Mouse (Mus musculus) midbrain, embryonic 11.5 days (tissue): ENCODE results near the gene Sbf1. TPM values are rescaled to one million over a fixed set of nuclear protein-coding genes. Genes with fewer than 3 reads are reported as not detected.

Experiments
- ATAC-seq: fragments of 200-750 bp; cut with Nextera tagmentation; 2 replicates; pipeline ENCODE4 v1.8.0; 2017; ENCODE audit warnings: moderate TSS enrichment, moderate library complexity; ENCODE audit not compliant: low FRiP score
- DNase-seq: peaks from one replicate; pipeline ENCODE4 v3.0.0; 2015; ENCODE audit warnings: low spot score; ENCODE audit errors: missing footprints
- H3K27ac ChIP-seq: fragments of 300-500 bp; sonication (generic); 2 replicates; pipeline ENCODE4 v1.5.1; 2014; ENCODE audit warnings: low read depth, low read length
- H3K27me3 ChIP-seq: fragments of 300-500 bp; sonication (generic); 2 replicates; pipeline ENCODE4 v1.6.1; 2014; ENCODE audit warnings: mild to moderate bottlenecking, low read length, moderate library complexity, mixed read lengths; ENCODE audit not compliant: control insufficient read depth, insufficient read depth
- H3K36me3 ChIP-seq: fragments of 300-500 bp; sonication (generic); 2 replicates; pipeline ENCODE4 v1.6.1; 2014; ENCODE audit warnings: mild to moderate bottlenecking, low read length, moderate library complexity, mixed read lengths; ENCODE audit not compliant: control insufficient read depth, insufficient read depth
- H3K4me1 ChIP-seq: fragments of 300-500 bp; sonication (generic); 2 replicates; pipeline ENCODE4 v1.6.1; 2014; ENCODE audit warnings: low read length; ENCODE audit not compliant: control insufficient read depth, insufficient read depth
- H3K4me2 ChIP-seq: fragments of 300-500 bp; sonication (generic); 2 replicates; pipeline ENCODE4 v1.6.1; 2014; ENCODE audit warnings: mild to moderate bottlenecking, moderate library complexity
- H3K4me3 ChIP-seq: fragments of 300-500 bp; sonication (generic); 2 replicates; pipeline ENCODE4 v1.5.1; 2014; ENCODE audit warnings: low read depth, low read length
- H3K9ac ChIP-seq: fragments of 300-500 bp; sonication (generic); 2 replicates; pipeline ENCODE4 v1.6.1; 2014; ENCODE audit warnings: low read length
- H3K9me3 ChIP-seq: fragments of 300-500 bp; sonication (generic); 2 replicates; pipeline ENCODE4 v1.6.1; 2016; ENCODE audit warnings: low read length; ENCODE audit not compliant: control insufficient read depth
- WGBS: fragments of 180-500 bp; shearing (Covaris S2); extraction: QIAGEN DNeasy Blood & Tissue Kit; methylation state at CpG from one replicate; pipeline ENCODE4 v1.1.7; 2014; 5-methylcytosine and 5-hydroxymethylcytosine counted together
- polyA plus RNA-seq: library from polyadenylated mRNA; unstranded; fragments of >200 nt; fragmentation: Nextera tagmentation; extraction: Ambion mirVana; gene quantifications from 2 replicates; pipeline ENCODE4 v1.2.1, GENCODE M21; 2014

Gene Sbf1
- polyA plus RNA-seq, 1 experiment from 2014 or later: 53.3 TPM

- 83% methylated on average over 6 of the region's 6 CpGs for WGBS
Observed at GRCm38 (mm10) chr15:89282546-89282945, 32.6 kb downstream of the Sbf1 start.

DNA sequence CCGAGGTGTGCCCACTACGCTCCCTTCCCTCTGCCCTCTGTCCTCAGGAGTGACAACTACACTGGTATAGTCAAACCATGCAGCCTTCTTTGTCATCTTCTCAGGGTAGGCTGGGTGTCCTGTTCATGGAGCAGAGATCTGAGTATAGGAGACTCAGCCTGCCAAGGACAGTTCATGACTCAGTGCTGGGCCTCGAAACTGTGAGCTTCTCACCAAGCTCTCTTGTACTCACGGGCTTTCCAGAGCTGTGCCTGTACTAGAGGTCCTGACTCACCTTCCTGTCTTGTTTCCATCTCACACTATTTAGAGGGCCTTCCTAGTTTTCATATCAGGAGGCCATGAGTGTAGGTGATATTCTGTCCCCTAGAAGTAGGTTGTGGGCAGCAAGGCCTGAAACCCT lies 37.7 kb downstream of the Sbf1 start:
- no peak overlapping the region for H3K27ac ChIP-seq
- ATAC-seq (no peak), DNase-seq (no peak)
- 97% methylated on average over 4 of the region's 4 CpGs for WGBS
- no peaks in the 10 kb centered on the region for H3K9me3 ChIP-seq
- H3K4me2 ChIP-seq: no peak overlapping the region
- no peak overlapping the region for H3K4me3 ChIP-seq
- H3K4me1 ChIP-seq: no peaks in the 10 kb centered on the region
- H3K27me3 ChIP-seq: no peaks in the 10 kb centered on the region
- H3K9ac ChIP-seq: no peak overlapping the region
- H3K36me3 ChIP-seq: peaks cover 8% of the 10 kb centered on the region; the same call in 1 of the 2 replicates

More at GRCm38 (mm10) chr15:89282546-89282945, 32.6 kb downstream of the Sbf1 start:
- Histone ChIP-seq H3K9me3 (no peaks in the 10 kb centered on the region), H3K4me1 (no peaks in the 10 kb centered on the region), H3K36me3 (peaks cover 15% of the 10 kb centered on the region; the same call in 1 of the 2 replicates), H3K9ac (no peak overlapping the region), H3K27me3 (no peaks in the 10 kb centered on the region), H3K4me3 (no peak overlapping the region), H3K27ac (no peak overlapping the region), H3K4me2 (no peak overlapping the region)
- ATAC-seq (no peak), DNase-seq (no peak)

DNA sequence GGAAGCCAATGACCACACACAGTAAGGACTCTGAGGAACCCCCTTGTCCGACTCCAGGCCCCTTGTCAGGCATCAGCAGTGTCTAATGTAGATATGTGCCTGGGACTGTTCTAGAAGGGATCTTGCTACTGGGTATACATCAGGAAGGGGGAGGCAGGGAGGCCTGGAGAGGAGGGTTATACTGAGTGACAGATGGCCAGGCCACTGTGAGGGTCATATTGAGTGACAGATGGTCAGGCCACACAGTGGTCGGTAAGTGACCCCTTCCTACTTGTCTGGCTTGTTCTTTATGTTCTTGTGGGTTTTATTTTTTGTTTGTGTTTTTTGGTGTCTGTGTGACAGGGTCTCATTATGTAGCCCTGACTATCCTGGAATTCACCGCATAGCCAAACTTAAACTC lies 39.6 kb downstream of the Sbf1 start:
- H3K36me3 ChIP-seq: peaks cover 8% of the 10 kb centered on the region; the same call in 1 of the 2 replicates
- whole genome bisulfite sequencing: 81% methylated on average over 3 of the region's 3 CpGs

DNA sequence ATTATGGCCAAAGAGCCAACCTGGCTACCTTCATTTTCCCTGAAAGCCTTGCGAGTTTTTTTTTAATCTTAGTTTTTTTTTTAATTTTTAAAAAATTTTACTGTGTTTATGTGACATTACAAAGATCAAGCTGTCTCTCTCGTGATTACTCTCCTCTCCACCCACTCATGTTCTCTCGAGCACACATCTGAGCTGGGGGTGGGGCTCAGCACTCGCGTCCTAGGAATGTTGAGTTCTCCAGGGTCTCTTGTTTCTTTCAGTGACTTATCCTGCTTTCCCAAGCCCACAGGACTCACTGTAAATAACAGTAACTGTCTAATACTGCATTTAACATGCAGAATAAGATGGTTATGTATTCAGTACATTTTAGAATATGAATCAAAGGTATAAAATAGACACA lies 50.6 kb downstream of the Sbf1 start:
- DNase-seq (no peak), ATAC-seq (no peak)
- WGBS: 85% methylated on average over 5 of the region's 5 CpGs
- H3K36me3 ChIP-seq: no peaks in the 10 kb centered on the region; the same call in none of the 2 replicates
- H3K4me2 ChIP-seq: no peak overlapping the region
- H3K9ac ChIP-seq: no peak overlapping the region
- no peak overlapping the region for H3K27ac ChIP-seq
- H3K4me1 ChIP-seq: no peaks in the 10 kb centered on the region
- H3K4me3 ChIP-seq: no peak overlapping the region
- no peaks in the 10 kb centered on the region for H3K9me3 ChIP-seq
- no peaks in the 10 kb centered on the region for H3K27me3 ChIP-seq

More for the DNA sequence above, 39.6 kb downstream of the Sbf1 start:
- Histone ChIP-seq H3K4me2 (no peak overlapping the region), H3K9me3 (no peaks in the 10 kb centered on the region), H3K27ac (no peak overlapping the region), H3K4me1 (no peaks in the 10 kb centered on the region), H3K4me3 (no peak overlapping the region), H3K27me3 (no peaks in the 10 kb centered on the region), H3K9ac (no peak overlapping the region)
- DNase-seq: no peak
- ATAC-seq: peak; percentile 44; the same call in 1 of the 2 replicates

GRCm38 (mm10) chr15:89258997-89259396 lies 56.1 kb downstream of the Sbf1 start:
- peaks cover 20% of the 10 kb centered on the region for H3K4me1 ChIP-seq
- H3K27ac ChIP-seq: no peak overlapping the region
- H3K4me3 ChIP-seq: no peak overlapping the region
- H3K27me3 ChIP-seq: no peaks in the 10 kb centered on the region
- H3K9ac ChIP-seq: no peak overlapping the region
- H3K9me3 ChIP-seq: no peaks in the 10 kb centered on the region
- no peak for DNase-seq
- H3K4me2 ChIP-seq: no peak overlapping the region
- 91% methylated on average over 5 of the region's 5 CpGs for WGBS
- H3K36me3 ChIP-seq: peaks cover 5% of the 10 kb centered on the region; the same call in 1 of the 2 replicates
- no peak for ATAC-seq

DNA sequence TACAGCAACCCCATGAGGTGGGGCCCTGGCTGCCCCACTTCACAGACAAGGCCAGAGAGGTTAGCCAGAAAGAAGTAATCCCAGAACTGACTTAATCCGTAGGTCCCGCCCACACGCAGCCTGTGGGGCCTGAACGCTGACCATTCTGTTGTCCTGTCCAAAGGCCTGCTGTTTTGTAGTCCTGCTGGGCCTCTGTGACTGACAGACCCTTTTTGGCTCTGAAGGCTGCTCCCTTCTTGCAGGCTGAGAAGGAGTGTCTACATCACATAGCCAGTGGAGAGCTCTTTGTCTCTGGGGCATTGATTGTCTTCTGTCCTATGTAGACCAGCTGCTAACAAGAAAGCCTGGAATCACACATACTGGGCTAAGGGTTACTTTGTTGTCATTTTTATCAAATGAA lies 59.8 kb downstream of the Sbf1 start:
- H3K9me3 ChIP-seq: no peaks in the 10 kb centered on the region
- H3K4me2 ChIP-seq: no peak overlapping the region
- peak; percentile 92 for ATAC-seq
- H3K4me3 ChIP-seq: no peak overlapping the region
- 23% methylated on average over 4 of the region's 4 CpGs for whole genome bisulfite sequencing
- peaks cover 10% of the 10 kb centered on the region for H3K36me3 ChIP-seq
- DNase-seq: peak; percentile 91
- peak overlapping the region; percentile 87 for H3K27ac ChIP-seq
- peaks cover 22% of the 10 kb centered on the region for H3K4me1 ChIP-seq
- no peaks in the 10 kb centered on the region for H3K27me3 ChIP-seq
- 0 out of 2 replicates have a peak overlapping the region, but pooled peaks have one; percentile 5 for H3K9ac ChIP-seq

- Histone ChIP-seq H3K4me3 (no peak overlapping the region), H3K36me3 (peaks cover 5% of the 10 kb centered on the region), H3K4me1 (peaks cover 2% of the 10 kb centered on the region; the same call in 1 of the 2 replicates), H3K9me3 (no peaks in the 10 kb centered on the region), H3K4me2 (no peak overlapping the region), H3K27me3 (no peaks in the 10 kb centered on the region), H3K27ac (no peak overlapping the region), H3K9ac (no peak overlapping the region)
- DNase-seq (no peak), ATAC-seq (no peak)
- WGBS: 83% methylated on average over 6 of the region's 6 CpGs
Observed at GRCm38 (mm10) chr15:89249063-89249462, 66.0 kb downstream of the Sbf1 start.

DNA sequence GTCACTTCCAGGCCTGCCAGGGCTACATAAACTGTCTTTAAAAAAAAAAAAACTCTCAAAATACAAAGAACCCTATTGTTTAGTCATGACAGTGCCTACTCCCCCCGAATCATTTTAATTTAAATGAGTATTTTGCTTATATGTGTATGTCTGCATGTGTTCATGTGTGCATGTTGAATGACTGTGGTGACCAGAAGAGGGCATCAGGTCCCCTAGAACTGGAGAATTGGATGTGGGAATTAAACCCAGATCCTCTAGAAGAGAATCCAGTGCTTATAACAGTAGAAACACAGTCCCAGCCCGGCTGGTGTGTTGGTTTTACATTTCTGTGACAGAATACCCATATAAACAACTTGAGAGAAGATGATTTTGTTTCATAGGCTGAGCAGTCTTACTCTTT lies 74.1 kb downstream of the Sbf1 start:
- 62% methylated on average over 2 of the region's 2 CpGs for WGBS
- no peak overlapping the region for H3K4me3 ChIP-seq
- H3K27ac ChIP-seq: no peak overlapping the region
- no peaks in the 10 kb centered on the region for H3K27me3 ChIP-seq
- ATAC-seq: no peak
- no peaks in the 10 kb centered on the region for H3K4me1 ChIP-seq
- 0 out of 2 replicates have a peak, but pooled peaks cover 2% of the 10 kb centered on the region for H3K36me3 ChIP-seq
- no peak for DNase-seq
- no peak overlapping the region for H3K4me2 ChIP-seq
- H3K9me3 ChIP-seq: no peaks in the 10 kb centered on the region
- no peak overlapping the region for H3K9ac ChIP-seq

DNA sequence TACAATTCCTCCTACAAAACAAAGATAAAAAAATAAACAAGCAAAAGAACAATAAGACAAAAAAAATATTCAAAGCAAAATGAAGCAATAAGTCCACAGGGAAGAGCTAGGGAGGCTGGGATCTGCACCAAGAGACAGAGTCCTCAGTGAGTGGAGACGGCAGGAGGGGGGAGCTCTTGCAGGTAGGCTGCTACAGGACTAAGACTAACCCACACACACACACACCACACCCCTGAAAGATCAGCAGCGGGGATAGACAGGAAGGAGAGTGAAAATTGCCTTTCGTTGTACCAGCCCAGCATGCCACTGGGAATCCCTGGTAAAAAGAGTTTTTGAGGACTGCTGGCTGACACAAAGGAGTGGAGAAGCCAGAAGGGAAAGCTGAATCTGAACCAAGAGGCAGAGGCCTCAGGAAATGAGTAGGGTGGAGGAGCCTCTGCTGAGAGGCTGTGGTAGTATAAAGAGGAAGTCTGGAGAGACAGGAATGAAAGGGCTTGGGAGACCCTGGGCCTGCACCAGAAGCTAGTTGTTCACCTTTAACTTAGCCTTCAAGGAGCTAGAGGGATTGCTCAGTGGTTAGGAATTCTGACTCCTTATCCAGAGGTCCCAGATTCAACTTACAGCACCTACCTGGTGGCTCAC lies 75.2 kb downstream of the Sbf1 start:
- Histone ChIP-seq H3K4me2 (no peak overlapping the region), H3K4me3 (no peak overlapping the region), H3K27me3 (no peaks in the 10 kb centered on the region), H3K36me3 (0 out of 2 replicates have a peak, but pooled peaks cover 2% of the 10 kb centered on the region), H3K9ac (no peak overlapping the region), H3K4me1 (no peaks in the 10 kb centered on the region), H3K9me3 (no peaks in the 10 kb centered on the region), H3K27ac (no peak overlapping the region)
- DNase-seq (no peak), ATAC-seq (no peak)
- 68% methylated on average over 3 of the region's 3 CpGs for WGBS
